Mouse (Mus musculus) skeletal muscle tissue, adult 2 months (tissue): ENCODE results near the gene Cfap70.
A peak's percentile ranks its signal among the peaks of the same experiment; 100 is the strongest.

ENCODE experiments used
- DNase-seq: peaks from one replicate; pipeline ENCODE4 v3.0.0-alpha.2; 2012; ENCODE audit warnings: low read depth, low spot score

Cfap70 gene

DNA sequence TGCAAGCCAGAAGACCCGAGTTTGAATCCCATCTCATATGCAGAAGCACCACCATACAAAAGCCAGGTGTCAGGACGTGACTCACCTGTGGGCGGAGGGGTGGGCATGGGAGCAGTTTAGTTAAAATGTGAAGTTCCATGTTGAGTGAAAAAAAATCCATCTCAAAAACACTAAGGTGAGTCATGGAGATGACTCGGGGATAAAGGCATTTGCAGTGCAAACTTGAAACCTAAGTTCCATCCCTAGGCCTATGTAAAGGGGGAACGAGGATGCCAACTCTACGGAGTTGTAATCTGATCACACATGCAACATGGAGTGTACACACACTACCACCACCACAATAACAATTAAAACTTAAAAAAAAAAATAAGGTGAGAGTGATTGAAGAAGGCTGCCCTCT, 29.0 kb downstream of the Cfap70 start:
- no peak for DNase-seq

DNA sequence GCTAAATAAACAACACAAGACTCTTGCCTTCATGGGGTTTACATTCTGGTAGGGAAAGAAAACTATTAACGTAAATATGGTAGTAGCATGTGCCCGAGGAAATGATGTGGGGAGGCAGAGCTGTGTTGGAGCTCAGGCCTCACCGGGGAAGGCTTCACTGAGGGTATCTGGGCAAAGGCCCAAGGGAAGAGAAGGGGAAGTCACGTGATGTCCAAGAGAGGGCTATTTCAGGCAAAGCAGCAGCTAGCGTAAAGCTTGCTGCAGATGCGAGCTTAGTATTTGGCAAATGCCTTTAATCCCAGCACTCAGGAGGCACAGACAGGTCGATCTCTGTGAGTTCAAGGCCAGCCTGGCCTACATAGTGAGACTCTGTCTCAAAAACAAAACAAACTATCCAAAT, 29.8 kb downstream of the Cfap70 start:
- no peak for DNase-seq

DNA sequence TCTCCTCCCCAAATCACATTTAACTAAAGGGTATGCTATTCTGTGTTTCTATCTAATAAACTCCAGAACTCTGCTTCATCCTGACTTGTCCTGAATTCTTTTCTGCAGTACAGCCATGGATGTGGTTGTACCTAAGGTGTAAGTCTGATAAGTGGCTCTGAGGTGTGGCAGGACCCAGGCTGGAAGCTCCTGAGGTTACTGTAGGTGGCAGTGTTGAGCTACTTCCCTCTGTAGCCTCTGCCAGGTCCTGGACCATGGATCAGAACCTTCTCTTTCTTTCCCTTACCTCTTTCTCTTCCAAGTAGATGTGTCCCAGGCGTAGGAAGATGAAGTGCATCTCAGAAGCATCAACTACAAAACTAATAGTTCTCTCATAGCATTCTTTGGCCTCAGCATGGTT, 52.0 kb downstream of the Cfap70 start:
- no peak for DNase-seq

DNA sequence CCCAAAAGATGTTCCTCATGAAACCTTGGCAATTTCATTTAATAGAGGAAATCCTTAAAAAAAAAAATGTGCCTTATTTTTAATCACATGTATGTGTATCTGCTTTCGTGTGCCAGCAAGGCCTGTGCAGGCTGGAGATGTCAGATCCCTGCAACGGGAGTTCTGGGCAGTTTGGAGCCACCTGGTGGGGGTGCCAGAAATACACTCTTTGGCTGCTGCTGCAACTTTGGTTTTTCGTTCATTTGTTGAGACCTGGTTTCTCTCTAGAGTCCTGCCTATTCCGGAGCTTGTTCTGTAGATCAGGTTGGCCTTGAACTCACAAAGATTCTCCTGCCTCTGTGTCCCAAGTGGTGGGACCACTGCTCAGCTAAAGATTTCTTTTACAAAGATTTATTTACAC, 53.2 kb downstream of the Cfap70 start:
- DNase-seq: no peak

DNA sequence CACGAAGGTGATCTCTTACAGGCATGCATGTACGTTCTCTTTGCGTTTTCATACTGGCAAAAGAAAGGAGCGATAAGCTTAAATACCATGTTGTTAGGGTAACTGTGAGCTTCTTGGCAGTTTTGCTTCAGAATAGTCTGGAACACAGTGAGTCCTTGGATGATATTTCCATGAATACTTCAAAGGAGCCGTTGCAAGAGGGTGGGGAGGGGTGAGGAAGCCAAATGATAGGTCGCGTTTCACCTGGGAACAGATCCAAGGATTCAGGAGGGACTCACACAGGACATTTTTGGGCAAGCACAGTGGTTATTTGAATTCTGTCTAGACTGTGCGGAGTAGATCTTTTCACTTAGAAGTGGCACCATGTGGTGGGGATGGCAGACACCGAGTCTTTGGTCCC, 54.8 kb downstream of the Cfap70 start:
- DNase-seq: no peak

DNA sequence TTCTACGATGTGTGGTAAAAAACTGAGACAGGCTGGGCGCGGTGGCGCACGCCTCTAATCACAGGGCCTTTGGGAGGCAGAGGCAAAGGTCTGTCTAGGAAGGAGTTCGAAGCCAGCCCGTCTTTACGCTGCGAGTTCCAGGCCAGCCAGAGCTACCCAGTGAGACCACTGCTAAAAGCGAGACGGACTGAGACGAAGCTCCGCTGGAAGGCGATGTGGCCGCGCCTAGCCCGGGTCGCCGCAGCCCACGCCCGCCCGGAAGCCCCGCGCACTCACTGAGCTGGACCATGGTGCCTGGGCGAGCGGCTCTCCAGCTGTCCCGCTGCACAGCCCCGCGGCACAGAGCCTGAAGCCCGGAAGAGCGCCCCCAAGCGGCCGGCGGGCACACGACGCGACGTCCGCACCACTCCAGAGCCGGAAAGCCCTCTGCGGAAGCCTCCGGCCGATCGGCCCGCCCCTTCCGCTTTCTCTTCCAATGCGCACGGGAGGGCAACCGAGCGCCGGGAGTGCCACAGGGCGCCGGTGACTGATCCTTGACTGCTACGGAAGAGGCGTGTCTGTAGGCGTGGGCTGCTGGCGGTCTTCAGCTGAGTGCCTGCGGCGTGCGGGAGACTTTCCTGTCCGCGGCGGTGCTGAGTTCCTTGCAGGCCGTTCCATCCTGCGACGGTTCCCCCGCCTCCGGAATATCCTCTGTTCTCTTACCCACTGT, 58.7 kb downstream of the Cfap70 start, which contains the start of gene Mrps16:
TSS of gene Mrps16 (minus strand) at position 430 of the 709 bp plus-strand sequence.
- peak; percentile 97 for DNase-seq

DNA sequence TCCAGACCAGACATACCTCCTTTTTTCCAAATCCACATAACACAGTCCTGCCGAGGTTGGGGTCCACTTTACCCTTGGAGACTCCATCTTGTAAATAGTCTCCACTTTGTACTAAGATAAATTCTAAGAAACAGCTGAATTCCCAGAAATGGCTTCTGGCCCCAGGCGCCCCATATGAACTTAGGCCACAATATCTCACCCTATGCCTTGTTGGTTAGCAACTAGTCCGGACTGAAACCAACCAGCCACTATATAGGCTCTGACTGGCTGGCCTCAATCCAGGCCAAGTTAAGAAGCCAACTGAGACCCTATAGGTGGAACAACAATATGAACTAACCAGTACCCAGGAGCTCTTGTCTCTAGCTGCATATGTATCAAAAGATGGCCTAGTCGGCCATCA, 59.7 kb downstream of the Cfap70 start:
- DNase-seq: no peak

DNA sequence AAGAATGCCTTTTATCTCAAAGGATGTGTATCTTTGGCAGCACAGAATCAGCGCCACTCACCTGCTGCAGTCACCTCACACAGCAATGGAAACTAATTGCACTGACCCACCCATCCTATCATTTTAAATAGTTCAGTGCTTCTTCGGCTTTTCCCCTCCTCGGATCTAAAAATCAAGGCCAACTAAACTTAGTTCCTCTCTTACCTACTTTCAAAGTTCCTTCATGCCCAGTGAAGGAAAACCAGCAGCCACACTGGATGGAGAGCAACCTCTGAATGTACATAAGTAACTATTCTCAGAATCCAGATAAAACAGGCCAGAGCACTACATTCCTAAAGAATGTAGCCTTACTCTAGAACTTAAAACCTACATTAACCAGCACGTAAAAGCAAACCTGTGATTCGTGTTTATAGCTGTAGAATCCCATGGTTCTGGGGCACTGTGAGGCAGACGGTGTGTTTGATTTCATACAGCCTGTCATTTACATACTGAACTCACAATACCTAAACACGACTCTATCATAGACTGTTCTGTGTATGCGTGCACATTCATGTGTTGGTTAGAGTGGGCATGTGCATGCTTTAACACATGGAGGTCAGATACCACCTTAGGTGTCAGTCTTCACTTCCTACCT, 62.5 kb downstream of the Cfap70 start:
- DNase-seq: no peak

DNA sequence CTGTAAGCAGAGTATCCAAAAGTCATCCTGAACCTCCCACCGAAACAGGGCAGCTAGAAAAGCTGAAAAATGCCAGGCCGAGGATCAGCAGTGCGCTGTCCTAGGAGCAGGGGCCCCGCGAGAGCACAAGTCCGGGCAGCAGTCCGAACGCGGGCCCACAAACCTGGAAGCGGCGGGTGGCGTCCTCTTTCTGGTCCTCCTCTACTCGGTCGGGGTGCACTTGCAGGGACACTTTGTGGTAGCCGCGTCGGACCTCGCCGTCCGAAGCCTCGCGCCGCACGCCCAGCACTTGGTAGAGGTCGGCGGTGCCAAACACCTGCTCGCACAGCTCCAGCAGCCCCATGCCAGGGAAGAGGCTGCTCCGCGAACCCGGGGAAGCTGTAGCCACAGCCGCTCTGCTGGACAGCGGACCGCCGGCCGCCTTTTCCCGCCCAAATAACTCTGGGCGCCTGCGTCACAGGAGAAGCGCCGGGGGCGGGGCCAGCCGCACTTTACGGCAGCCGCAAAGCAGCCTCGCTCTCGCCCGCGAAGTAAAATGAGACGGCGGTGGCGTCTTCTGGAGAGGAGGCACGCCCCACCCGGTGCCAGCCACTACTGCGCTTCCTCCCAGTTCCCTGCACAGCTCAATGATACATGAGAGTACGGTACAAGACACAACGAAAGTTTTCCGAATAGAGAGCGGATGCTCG, 63.4 kb downstream of the Cfap70 start, which contains the start of gene Dnajc9:
TSS of gene Dnajc9 (minus strand) at position 470 of the 689 bp plus-strand sequence.
- peak; percentile 88 for DNase-seq

DNA sequence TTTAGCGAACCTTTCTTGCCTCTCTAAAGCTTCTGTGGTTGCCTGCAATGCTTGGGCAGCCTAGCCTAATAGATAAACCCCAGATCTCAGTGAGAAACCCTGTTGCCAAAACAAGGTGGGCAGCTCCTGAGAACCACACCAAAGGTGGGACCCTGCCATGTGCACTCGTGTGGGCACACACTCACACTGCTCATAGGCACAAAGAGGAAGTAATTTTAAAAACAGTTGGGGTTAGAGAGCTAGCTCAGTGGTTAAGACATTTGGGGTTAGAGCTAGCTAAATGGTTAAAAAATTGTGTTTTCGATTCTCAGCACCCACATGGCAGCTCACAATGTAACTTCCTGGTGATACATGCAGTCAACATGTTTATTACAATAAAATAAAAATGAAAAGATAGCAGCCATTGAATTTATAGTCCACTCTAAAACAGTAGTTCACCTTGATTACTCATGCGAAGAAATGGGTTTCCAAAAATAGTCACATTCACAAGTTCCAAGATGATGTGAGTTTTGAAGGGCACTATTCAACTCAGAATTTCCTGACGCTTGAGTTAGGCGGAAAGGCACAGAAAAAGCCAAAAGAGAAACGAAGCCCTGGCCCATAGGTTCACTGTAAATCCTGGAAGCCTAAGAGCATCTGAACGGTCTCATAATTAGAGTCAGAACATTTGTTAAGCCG, 72.1 kb downstream of the Cfap70 start:
- DNase-seq: no peak

DNA sequence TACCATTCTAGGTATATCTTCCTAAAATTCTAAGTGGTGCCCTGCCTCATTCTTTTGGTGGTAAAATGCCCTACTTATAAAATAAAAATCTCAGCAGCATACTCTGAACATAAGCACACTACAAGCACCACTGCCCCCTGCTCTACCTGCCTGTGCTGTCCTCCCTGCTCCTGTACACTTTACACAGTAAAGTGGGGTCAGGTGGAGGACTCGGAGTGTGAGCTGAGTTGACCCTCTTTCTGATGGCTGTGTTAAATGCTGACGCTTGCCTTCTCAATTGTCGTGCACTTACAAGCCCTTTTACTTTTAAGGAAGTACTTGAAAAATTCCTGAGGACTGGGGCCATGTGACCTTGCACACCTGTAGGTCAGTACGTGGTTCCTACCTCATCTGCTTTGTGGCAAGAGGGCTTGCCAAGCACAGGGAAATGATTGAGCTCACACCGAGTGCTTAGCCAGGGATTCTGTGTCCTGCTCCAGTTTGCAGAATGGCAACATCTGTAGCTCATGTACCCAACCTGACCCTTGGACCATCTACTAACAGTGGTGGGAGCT, 72.9 kb downstream of the Cfap70 start:
- no peak for DNase-seq

DNA sequence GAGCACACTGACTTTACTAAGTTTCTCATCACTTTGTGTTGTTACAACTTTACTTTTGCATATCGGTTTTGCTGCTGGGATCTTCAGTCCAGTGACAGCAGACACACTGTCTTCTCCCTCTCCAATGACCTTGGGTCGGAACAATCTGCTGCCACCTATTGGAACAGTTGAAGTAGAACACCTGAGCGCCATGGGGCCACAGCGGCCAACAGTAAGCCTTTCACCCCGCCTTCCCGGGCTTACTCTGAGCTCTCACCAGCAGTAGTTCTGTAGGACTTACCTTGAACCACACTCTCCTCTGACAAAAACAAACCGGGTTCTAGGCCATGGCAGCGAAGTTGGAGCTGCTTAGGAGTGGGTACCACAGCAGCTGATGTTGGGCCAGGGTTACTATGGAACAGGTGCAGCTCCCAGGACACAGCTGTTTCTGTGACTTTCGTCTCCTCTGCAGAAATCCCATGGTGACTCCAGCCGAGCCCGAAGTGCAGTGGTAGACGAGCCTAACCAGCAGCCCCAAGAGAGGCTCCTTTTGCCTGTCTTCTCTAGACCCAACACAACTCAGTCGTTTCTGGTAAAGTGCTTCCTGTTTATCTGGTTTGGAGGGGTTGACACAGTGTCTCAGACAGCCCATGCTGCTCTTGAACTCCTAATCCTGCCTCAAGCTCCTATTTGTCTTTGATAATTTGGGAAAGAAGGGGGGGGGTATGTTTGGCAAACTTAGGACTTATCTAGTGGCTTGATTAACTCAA, 73.5 kb downstream of the Cfap70 start:
- no peak for DNase-seq

DNA sequence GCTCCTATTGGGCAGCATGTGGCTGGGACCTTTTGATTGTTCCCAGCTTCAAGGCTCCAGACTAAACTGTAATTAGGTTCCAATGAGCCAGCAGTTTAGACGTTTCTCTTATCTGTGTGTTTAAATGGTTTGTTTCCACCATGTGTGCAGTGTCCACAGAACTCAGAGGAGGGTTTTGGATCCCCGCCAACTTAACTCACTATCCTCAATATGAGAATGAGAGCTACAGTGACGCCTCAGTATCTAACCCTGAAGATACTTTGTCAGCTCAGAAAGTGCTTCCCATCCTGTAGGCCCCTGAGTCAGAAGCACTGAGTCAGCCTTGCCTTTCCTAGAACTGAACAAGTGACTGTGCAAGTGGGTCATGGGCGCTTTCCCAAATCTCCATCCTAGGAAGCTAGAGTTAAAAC, 74.9 kb downstream of the Cfap70 start:
- DNase-seq: no peak

DNA sequence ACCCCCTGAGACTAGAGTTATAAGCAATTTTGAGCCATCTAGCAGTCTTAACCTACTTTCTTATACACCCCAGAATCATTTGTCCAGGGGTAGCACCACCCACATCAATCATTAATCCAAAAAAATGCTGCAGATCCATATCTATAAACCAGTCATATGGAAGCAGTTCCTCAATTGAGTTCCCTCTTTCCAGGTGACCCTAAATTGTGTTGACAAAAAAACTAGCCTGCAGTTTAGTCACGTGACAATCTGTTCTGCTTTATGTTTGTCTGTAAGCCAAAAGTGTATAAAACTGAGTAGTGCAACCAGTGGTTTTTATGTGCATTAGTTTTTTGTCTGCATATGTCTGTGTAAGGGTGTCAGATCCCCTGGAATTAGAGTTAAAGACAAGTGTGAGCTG, 80.2 kb downstream of the Cfap70 start:
- no peak for DNase-seq

DNA sequence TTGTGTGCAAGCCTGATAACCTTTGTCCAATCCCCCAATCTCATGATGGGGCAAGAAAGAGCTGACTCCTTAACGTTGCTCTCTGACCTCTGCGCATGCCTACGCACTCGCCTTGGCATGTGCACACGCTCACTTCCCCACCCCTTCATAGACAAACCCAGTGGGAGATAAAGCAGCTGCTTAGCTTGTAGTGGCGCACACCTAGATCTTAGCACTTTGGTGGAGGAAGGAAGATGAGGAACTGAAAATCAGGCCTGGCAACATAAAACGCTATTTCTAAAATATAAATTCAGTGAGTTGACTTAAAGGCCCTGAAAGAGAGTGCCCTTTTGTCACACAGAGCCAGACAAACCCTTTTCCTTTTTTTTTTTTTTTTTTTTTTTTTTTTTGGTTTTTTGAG, 81.2 kb downstream of the Cfap70 start:
- no peak for DNase-seq

DNA sequence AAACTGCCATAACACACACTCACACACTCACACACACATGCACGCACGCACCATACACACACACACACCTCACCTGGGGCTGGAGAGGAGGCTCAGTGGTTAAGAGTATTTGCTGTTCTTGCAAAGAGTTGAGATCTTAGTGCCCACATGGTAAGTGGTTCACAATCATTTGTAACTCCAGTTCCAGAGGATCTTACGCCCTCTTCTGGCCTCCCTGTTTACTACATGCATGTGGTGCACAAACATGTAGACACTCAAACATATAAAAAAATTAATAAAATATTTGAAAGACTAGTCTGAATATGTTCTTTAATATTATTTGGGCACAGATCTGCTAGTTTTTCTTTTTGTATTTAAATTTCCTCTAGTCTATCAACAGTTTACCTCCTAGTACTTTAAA, 83.8 kb downstream of the Cfap70 start:
- no peak for DNase-seq

DNA sequence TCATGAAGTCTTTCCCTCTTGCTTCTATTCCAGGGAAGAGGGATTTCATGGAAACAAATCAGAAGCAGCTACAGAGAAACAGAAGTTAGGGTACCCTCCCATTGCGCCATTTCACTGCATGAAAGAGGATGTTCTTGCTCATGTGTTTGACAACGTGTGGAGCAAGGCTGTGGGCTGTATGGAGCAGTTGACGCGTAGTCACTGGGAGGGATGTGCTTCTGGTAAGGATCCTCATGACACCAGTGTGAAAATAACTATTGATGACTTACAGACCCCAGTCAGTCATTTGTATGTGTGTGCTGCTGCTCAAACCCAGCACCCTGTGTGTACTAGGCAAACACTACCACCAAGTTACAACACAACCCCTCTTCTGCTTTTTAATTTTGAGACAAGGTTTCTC, 88.8 kb downstream of the Cfap70 start:
- DNase-seq: no peak

DNA sequence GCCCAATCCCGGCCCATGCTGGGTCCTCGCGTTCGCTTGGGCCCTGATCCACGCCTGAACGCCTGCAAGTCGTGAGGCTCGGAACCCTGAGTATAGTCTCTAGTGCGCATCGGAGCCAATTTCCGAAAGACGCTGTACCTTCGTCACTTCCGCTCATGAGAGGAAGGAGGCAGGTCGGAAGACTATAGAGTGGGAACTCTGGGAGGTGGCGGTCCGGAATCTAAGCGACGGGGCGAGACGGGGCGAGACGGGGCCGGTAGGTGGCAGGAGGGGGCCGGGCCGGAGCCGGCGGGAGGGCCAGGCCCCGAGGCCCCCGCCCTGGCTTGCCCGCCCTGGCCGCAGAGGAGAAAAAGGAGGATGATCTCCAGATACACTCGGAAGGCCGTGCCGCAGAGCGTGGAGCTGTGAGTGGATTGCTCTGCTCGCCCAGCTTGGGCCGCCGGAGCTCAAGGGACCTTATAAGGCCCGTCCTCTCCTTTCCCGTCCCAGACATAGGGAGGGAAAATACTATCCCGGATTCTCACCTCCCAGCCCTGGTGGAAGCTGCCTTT, 104.0 kb downstream of the Cfap70 start, which contains the start of the genes Ecd and Fam149b:
TSS of gene Ecd (minus strand) at position 131 of the 551 bp plus-strand sequence.
TSS of gene Fam149b (plus strand) at position 172 of the 551 bp plus-strand sequence.
- peak; percentile 91 for DNase-seq

DNA sequence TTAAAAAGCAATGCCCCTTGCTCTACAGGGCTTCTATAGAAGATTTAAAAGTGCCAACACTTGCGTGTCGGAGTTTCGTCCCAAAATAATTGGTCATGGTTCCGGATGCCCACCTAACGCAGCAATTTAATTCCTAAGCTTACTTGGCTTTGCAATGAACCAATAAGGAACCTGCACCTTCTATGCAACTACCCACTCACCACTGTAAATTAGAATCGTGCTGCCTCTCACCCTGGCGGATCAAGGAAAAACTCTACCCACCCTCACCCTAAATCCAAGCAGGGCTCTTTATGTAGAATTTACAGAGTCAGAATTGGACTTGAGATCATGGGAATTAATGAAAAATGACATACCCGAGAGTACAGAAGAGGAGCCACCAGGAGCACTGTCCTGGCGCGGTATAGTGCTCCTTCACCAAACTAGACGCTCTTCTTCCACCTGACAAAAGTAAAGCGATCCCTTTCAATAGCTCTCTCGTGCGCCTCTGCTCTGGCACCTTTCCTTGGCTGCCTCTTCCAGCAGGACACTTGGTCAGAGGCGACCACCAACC, 104.5 kb downstream of the Cfap70 start:
- DNase-seq: no peak

DNA sequence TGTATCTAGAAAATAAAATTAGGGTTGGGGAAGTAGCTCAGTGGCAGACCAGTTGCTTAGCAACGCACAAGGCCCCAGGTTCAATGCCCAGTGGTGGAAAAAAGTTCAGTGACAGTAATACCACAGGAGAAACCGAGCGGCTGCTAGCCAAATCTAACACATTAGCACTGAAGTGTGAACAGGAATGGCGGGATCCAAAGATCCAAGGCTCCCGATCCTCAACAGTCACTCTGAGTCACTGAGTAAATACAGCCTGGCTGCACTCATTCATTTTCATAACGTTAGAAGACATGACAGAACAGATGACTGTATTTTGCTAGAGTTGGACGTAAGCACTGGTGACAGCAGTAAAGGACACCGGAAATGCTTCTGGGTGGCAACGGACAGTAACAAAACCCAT, 106.1 kb downstream of the Cfap70 start:
- DNase-seq: no peak
